Mouse (Mus musculus): ENCODE data around the gene Klc4. TPM values are rescaled to one million over a fixed set of nuclear protein-coding genes. Genes with fewer than 3 reads are reported as not detected.
A peak's percentile ranks its signal among the peaks of the same experiment; 100 is the strongest.

Klc4 gene
- polyA plus RNA-seq, 1 experiment from 2014 or later = 29.1 TPM

DNA sequence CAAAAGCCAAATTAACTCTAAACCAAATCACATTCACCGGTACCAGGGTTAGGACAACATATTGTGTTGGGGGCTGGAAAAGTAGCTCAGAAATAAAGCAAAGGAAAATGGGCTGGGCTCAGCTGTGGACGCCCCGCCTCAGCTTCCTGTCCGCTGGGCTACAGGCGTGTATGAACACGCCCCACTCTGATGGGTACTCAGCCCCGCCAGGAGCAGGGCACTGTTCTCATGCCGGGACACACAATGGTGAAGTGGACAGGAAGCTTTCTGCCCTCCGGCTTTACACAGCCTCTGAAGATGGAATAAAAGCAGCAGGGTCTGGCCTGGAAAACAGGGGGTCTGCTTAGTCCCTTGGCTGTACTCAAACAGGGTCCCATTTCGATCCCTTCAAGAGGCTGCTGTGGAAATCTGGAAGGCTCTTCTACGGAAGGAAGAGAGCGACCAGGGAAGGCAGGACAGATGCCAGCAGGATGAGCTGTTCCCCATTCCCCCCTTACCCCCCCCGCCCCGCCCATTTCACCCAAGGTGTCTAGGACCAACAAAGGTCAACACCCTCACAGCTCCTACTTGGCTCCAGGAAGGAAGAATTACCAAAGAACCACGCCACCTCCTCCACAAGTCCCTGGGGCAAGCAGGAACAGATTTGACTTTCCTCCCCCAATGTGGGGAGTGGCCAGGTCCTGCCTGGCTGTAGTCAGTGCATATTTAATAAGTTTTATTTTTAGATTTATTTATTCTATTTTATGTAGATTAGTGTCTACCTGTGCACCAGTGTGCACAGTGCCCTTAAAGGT lies 35.9 kb downstream of the Klc4 start:
- H3K27ac ChIP-seq = peak overlapping the region; percentile 62
- peaks cover 11% of the 10 kb centered on the region for H3K36me3 ChIP-seq (replicated peaks)
- no peaks in the 10 kb centered on the region for H3K27me3 ChIP-seq (ENCODE audit: poor library complexity, severe bottlenecking)
- peaks cover 61% of the 10 kb centered on the region for H3K4me1 ChIP-seq
- no peak overlapping the region for H3K4me3 ChIP-seq
- no peak for DNase-seq (ENCODE audit: extremely low spot score, low spot score)
- 63% methylated on average over 15 of the region's 15 CpGs for WGBS
- no peaks in the 10 kb centered on the region for H3K9me3 ChIP-seq

DNA sequence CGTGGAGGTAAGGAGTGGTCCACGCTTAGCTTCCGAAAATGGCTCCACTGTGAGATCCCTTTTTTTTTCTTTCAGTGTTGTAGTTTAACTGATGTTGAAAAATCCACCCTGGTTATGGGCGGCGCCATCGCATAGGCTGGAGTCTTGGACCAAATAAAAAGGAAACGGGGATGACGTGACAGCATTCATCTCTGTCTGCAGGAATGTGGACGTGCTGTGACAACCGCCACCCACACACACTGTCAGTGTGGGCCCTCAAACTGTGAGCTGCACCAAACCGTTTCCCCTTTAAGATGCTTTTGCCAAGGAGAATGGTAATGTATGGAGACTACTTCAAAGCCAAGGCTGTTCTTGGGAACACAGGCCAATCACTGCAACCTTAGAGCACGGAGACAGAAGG lies 39.8 kb downstream of the Klc4 start:
- Histone ChIP-seq H3K27ac (no peak overlapping the region), H3K9me3 (no peaks in the 10 kb centered on the region), H3K4me3 (no peak overlapping the region), H3K4me1 (peaks cover 44% of the 10 kb centered on the region), H3K27me3 (ENCODE audit: poor library complexity, severe bottlenecking) (no peaks in the 10 kb centered on the region), H3K36me3 (replicated peaks) (peaks cover 24% of the 10 kb centered on the region)
- no peak for DNase-seq (ENCODE audit: extremely low spot score, low spot score)
- WGBS = 90% methylated on average over 12 of the region's 12 CpGs

DNA sequence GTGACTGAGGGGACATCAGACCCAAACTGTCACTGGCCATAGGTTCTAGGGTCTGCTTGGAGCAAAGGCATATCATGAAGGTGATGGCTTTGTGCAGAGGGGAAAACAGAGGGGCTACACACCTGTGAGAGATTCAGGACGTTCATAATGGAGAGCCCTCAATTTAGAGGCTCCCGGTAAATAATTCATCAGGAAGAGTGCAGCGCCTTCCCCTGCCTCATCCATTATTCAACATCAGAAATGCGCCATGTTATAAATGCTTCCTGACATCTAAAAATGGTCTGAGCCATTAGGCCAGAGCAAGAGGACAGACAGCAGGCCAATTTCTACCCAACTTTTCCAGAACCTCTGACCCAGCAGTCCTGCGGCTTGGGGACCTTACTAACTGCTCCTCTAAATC lies 40.7 kb downstream of the Klc4 start:
- 83% methylated on average over 5 of the region's 5 CpGs for WGBS
- no peak overlapping the region for H3K4me3 ChIP-seq
- H3K27me3 ChIP-seq (ENCODE audit: poor library complexity, severe bottlenecking) = no peaks in the 10 kb centered on the region
- DNase-seq (ENCODE audit: extremely low spot score, low spot score) = no peak
- H3K27ac ChIP-seq = 0 out of 2 replicates have a peak overlapping the region, but pooled peaks have one; percentile 5
- H3K9me3 ChIP-seq = no peaks in the 10 kb centered on the region
- H3K4me1 ChIP-seq = peaks cover 35% of the 10 kb centered on the region
- H3K36me3 ChIP-seq (replicated peaks) = peaks cover 21% of the 10 kb centered on the region

DNA sequence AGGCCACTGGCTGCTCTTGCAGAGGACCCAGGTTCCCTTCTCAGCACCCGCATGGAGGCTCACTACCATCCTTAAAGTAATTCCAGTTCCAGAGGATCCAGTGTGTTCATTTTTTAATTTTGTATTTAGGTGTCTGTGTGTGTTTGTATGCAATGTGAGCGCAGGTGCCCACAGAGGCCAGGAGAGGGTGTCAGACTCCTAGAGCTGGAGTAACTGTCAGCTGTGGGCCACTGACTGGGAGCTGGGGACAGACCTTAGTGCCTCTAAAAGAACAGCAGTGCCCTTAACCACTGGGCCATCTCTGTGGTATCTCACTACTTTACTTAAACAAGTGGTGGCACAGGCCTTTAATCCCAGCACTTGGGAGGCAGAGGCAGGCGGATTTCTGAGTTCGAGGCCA lies 42.6 kb downstream of the Klc4 start:
- WGBS = 95% methylated on average over 4 of the region's 4 CpGs

DNA sequence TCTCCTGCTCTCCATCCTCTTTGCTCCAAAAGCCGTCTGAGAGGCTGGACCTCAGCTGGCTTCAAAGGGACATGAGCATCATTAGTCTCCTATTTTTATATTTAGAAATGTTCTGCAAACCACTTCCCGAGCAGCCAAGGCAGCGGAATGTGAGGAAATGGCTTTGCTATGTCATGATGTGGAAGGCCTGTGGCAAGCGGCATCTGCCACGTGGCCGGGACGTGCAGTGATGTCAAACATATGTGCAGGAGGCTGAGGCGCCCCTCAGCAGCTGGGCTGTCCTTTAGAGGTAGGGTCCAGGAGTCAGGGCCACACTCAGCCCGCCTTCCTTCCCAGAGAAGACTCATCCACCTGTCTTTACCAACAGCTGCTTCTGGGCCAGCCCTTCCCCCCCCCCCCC lies 43.6 kb downstream of the Klc4 start:
- peak overlapping the region; percentile 48 for H3K27ac ChIP-seq
- peaks cover 30% of the 10 kb centered on the region for H3K4me1 ChIP-seq
- no peaks in the 10 kb centered on the region for H3K9me3 ChIP-seq
- H3K27me3 ChIP-seq (ENCODE audit: poor library complexity, severe bottlenecking) = no peaks in the 10 kb centered on the region
- WGBS = 81% methylated on average over 9 of the region's 9 CpGs
- no peak for DNase-seq (ENCODE audit: extremely low spot score, low spot score)
- no peak overlapping the region for H3K4me3 ChIP-seq
- H3K36me3 ChIP-seq (replicated peaks) = peaks cover 36% of the 10 kb centered on the region

More for the DNA sequence above, 42.6 kb downstream of the Klc4 start:
- Histone ChIP-seq H3K27ac (no peak overlapping the region), H3K9me3 (no peaks in the 10 kb centered on the region), H3K27me3 (ENCODE audit: poor library complexity, severe bottlenecking) (no peaks in the 10 kb centered on the region), H3K4me1 (peaks cover 30% of the 10 kb centered on the region), H3K36me3 (replicated peaks) (peaks cover 26% of the 10 kb centered on the region), H3K4me3 (no peak overlapping the region)
- no peak for DNase-seq (ENCODE audit: extremely low spot score, low spot score)

DNA sequence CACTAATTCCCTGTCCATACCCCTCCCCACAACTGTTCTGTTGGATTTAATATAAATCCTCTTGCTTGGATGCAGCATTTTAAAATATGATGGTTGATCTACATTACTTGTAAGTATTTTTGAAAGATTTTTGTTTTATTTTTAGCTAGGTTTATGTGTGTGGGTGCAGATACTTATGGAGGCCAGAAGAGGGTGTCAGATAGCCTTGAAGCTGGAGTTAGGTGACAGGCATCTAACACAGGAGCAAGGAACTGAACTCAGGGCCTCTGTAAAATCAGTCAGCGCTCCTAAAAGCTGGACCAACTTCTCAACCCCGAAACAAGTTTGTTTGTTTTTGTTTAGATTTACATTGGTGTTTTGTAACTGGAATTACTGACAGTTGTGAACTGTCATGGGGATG lies 45.3 kb downstream of the Klc4 start:
- Histone ChIP-seq H3K36me3 (replicated peaks) (peaks cover 45% of the 10 kb centered on the region), H3K27me3 (ENCODE audit: poor library complexity, severe bottlenecking) (no peaks in the 10 kb centered on the region), H3K4me1 (peaks cover 25% of the 10 kb centered on the region), H3K9me3 (no peaks in the 10 kb centered on the region), H3K4me3 (no peak overlapping the region), H3K27ac (no peak overlapping the region)
- no peak for DNase-seq (ENCODE audit: extremely low spot score, low spot score)
- 85% methylated on average over 2 of the region's 2 CpGs for WGBS

DNA sequence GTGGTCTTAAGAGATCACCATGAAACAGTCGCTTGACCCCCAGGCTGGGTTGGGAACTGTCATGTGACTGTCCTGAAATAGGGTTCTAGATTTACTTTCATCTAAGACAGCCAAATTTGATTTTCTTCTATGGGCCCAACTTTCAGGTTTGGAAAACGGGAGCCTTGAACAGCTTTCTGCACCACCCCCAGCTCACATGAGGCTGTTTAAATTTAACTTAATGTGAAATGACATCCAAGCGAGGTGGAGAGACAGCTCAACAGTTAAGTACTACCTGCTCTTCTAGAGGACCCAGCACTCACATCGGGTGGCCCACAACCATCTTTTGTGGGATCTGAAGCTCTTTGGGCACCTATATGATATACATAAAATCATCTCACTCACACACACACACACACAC lies 46.9 kb downstream of the Klc4 start:
- 95% methylated on average over 4 of the region's 4 CpGs for WGBS
- H3K36me3 ChIP-seq (replicated peaks) = peaks cover 45% of the 10 kb centered on the region
- H3K27me3 ChIP-seq (ENCODE audit: poor library complexity, severe bottlenecking) = no peaks in the 10 kb centered on the region
- H3K4me3 ChIP-seq = no peak overlapping the region
- H3K4me1 ChIP-seq = peaks cover 26% of the 10 kb centered on the region
- H3K9me3 ChIP-seq = no peaks in the 10 kb centered on the region
- no peak for DNase-seq (ENCODE audit: extremely low spot score, low spot score)
- H3K27ac ChIP-seq = no peak overlapping the region

DNA sequence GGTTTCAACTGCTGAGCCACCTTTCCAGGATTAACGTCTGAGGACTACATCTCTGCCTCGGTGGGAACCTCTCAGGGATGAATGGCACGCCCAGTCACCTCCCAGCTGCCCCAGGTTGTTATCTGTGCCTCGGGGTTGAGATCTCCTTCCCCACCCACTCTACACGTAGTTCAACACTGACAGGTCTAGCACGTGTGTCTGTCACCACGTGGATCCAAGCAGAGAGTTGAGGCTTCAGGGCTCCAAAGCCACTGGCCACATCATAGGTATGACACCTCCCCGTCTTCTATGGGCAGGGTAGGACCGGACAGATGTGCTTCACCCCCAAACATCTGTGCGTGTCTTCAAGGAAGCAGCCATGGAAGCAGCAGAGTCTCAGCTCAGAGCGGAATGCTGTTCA lies 47.9 kb downstream of the Klc4 start:
- H3K4me1 ChIP-seq = peaks cover 29% of the 10 kb centered on the region
- 89% methylated on average over 11 of the region's 11 CpGs for WGBS
- H3K4me3 ChIP-seq = no peak overlapping the region
- no peak overlapping the region for H3K27ac ChIP-seq
- peaks cover 42% of the 10 kb centered on the region for H3K36me3 ChIP-seq (replicated peaks)
- H3K27me3 ChIP-seq (ENCODE audit: poor library complexity, severe bottlenecking) = no peaks in the 10 kb centered on the region
- H3K9me3 ChIP-seq = no peaks in the 10 kb centered on the region
- no peak for DNase-seq (ENCODE audit: extremely low spot score, low spot score)

DNA sequence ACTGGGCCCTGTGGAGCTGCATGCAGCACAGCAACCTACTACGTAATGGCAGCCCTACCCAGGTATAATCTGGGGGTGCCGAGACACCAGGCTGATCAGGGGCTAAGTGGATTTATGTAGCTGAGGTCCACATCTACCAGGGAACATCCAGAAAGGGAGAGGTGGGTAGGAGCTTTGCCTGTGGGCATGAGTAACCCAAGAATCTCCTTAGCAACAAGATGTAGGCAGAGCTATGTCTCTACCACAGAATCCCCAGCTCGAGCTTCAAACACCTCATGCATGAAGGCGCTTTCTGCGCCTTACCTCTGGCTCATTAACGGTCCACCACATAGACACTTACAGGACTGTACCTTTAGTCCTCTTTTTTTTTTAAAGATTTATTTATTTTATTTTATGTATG lies 50.5 kb downstream of the Klc4 start:
- DNase-seq (ENCODE audit: extremely low spot score, low spot score) = no peak
- Histone ChIP-seq H3K4me1 (peaks cover 21% of the 10 kb centered on the region), H3K9me3 (no peaks in the 10 kb centered on the region), H3K27me3 (ENCODE audit: poor library complexity, severe bottlenecking) (no peaks in the 10 kb centered on the region), H3K27ac (peak overlapping the region; percentile 71), H3K4me3 (no peak overlapping the region), H3K36me3 (replicated peaks) (peaks cover 42% of the 10 kb centered on the region)
- 87% methylated on average over 6 of the region's 6 CpGs for WGBS

DNA sequence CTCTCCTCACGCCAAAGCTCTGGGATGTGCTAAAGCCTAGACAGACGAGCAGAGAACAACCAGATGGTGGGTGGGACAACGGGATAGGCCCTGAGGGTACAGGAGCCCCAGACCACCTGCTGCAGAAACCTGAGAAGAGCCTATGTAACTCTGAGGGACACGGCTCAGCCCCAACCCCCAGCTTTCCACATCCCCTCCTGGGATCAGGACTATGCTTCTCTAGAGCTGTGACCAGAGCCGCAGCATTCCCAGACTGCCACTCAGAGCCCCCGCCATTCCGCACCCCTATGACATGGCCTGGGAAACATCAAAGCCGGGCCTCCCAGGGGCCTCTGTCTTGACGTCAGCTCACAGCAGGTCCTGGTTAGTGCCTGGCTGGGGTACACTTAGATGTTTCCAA lies 51.2 kb downstream of the Klc4 start:
- Histone ChIP-seq H3K4me1 (peaks cover 21% of the 10 kb centered on the region), H3K9me3 (no peaks in the 10 kb centered on the region), H3K4me3 (peak overlapping the region; percentile 22), H3K36me3 (replicated peaks) (peaks cover 50% of the 10 kb centered on the region), H3K27me3 (ENCODE audit: poor library complexity, severe bottlenecking) (no peaks in the 10 kb centered on the region), H3K27ac (peak overlapping the region; percentile 71)
- 54% methylated on average over 9 of the region's 9 CpGs for WGBS
- DNase-seq (ENCODE audit: extremely low spot score, low spot score) = no peak

DNA sequence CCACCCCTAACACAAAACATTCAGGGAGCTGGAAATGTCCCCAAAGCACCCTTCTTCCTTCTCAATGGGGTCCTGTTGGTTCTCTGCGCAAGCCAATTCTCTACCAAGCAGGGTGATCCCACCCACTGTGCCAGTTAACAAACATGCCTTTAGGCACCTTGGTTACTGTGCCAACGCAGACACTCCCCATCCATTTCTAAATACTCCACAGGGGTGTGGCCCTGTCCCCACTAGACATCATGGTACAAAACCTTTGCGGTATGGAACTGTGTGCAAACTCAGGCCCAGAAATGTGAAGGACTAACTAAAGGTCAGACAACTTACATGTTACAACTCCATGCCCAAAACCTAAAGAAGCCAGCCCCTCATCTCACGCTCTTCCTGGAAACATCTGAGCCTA lies 52.7 kb downstream of the Klc4 start:
- H3K27me3 ChIP-seq (ENCODE audit: poor library complexity, severe bottlenecking) = no peaks in the 10 kb centered on the region
- H3K36me3 ChIP-seq (replicated peaks) = peaks cover 59% of the 10 kb centered on the region
- H3K4me3 ChIP-seq = no peak overlapping the region

DNA sequence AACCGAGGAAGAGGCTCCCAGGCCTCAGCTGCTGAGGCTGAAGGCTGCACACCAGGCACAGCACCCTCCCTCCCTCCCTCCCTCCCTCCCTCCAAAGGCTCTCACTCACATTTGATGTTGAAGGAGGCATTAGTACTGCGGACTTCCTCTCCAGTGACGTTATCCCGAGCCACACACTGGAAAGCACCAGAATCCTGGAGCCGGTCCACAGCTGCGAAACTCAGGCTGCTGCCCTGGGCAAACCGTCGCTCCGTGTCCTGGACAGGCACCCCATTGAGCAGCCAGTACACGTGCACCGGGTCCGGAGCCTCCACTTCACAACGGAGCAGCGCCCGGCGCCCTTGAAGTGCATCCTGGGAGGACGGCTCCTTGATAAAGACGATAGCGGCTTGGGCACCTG lies 54.4 kb downstream of the Klc4 start:
- Histone ChIP-seq H3K4me1 (peaks cover 17% of the 10 kb centered on the region), H3K27me3 (ENCODE audit: poor library complexity, severe bottlenecking) (no peaks in the 10 kb centered on the region), H3K27ac (no peak overlapping the region), H3K4me3 (no peak overlapping the region), H3K36me3 (replicated peaks) (peaks cover 59% of the 10 kb centered on the region), H3K9me3 (no peaks in the 10 kb centered on the region)
- 91% methylated on average over 19 of the region's 19 CpGs for WGBS
- no peak for DNase-seq (ENCODE audit: extremely low spot score, low spot score)

More for the DNA sequence above, 52.7 kb downstream of the Klc4 start:
- no peak for DNase-seq (ENCODE audit: extremely low spot score, low spot score)
- H3K27ac ChIP-seq = no peak overlapping the region
- no peaks in the 10 kb centered on the region for H3K9me3 ChIP-seq
- peaks cover 17% of the 10 kb centered on the region for H3K4me1 ChIP-seq
- 92% methylated on average over 4 of the region's 4 CpGs for WGBS

DNA sequence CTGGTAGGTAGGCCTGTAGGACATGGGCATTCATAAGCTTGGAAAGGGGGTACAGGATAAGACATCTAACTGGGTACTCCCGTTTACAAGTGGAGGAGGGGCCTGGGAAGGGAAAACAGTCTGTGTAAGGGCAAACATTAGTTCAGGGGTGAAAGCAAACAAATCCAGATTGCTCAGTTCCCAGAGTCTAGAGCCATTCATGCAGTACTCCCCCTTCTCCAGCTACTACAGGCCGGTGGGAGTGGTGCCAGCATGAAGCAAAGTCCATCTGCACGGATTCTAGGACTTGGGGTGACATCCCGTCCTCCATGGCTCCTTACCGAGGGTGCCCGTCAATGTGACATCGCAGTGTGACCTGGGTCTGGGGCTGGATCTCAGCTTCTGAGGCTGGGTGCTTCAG lies 55.4 kb downstream of the Klc4 start:
- peaks cover 67% of the 10 kb centered on the region for H3K36me3 ChIP-seq (replicated peaks)
- H3K27ac ChIP-seq = no peak overlapping the region
- H3K9me3 ChIP-seq = no peaks in the 10 kb centered on the region
- WGBS = 90% methylated on average over 7 of the region's 7 CpGs
- no peak for DNase-seq (ENCODE audit: extremely low spot score, low spot score)
- no peak overlapping the region; the same call in 1 of the 2 replicates for H3K4me3 ChIP-seq
- H3K27me3 ChIP-seq (ENCODE audit: poor library complexity, severe bottlenecking) = no peaks in the 10 kb centered on the region
- peaks cover 15% of the 10 kb centered on the region for H3K4me1 ChIP-seq

Measured in forebrain, embryonic 10.5 days (tissue).